Mouse (Mus musculus) limb, embryonic 12.5 days (tissue): ENCODE results near the gene Nepro. TPM values are rescaled to one million over a fixed set of nuclear protein-coding genes. Genes with fewer than 3 reads are reported as not detected.

Experiments used
- ATAC-seq: fragments of 200-750 bp; cut with Nextera tagmentation; 2 replicates; pipeline ENCODE4 v1.8.0; 2017; ENCODE audit warnings: low read depth, moderate TSS enrichment; ENCODE audit not compliant: insufficient number of reproducible peaks, insufficient read depth, low FRiP score, low TSS enrichment
- H3K27ac ChIP-seq: fragments of 300-500 bp; sonication (generic); 2 replicates; pipeline ENCODE4 v1.5.1; 2016; ENCODE audit warnings: mild to moderate bottlenecking, moderate library complexity
- H3K27me3 ChIP-seq: fragments of 300-500 bp; sonication (generic); 2 replicates; pipeline ENCODE4 v1.6.1; 2016; ENCODE audit warnings: mild to moderate bottlenecking, moderate library complexity
- H3K36me3 ChIP-seq: fragments of 300-500 bp; sonication (generic); 2 replicates; pipeline ENCODE4 v1.6.1; 2016; ENCODE audit warnings: mild to moderate bottlenecking, moderate library complexity
- H3K4me1 ChIP-seq: fragments of 300-500 bp; sonication (generic); replicated peaks from 2 replicates; pipeline ENCODE4 v1.6.1; 2016
- H3K4me2 ChIP-seq: fragments of 300-500 bp; sonication (generic); 2 replicates; pipeline ENCODE4 v1.6.1; 2016; ENCODE audit warnings: mild to moderate bottlenecking, moderate library complexity
- H3K4me3 ChIP-seq: fragments of 300-500 bp; sonication (generic); replicated peaks from 2 replicates; pipeline ENCODE4 v1.5.1; 2016; ENCODE audit warnings: mild to moderate bottlenecking
- H3K9ac ChIP-seq: fragments of 300-500 bp; sonication (generic); replicated peaks from 2 replicates; pipeline ENCODE4 v1.6.1; 2016; ENCODE audit warnings: mild to moderate bottlenecking, moderate library complexity
- H3K9me3 ChIP-seq: fragments of 300-500 bp; sonication (generic); 2 replicates; pipeline ENCODE4 v1.6.1; 2016; ENCODE audit warnings: mild to moderate bottlenecking, moderate library complexity
- WGBS: fragments of 180-500 bp; shearing (Covaris S2); methylation state at CpG from one replicate; pipeline ENCODE4 v1.1.7; 2016; 5-methylcytosine and 5-hydroxymethylcytosine counted together
- polyA plus RNA-seq: library from polyadenylated mRNA; unstranded; fragments of >200 nt; fragmentation: Nextera tagmentation; extraction: Ambion mirVana; gene quantifications from 2 replicates; pipeline ENCODE4 v1.2.1, GENCODE M21; 2016

Gene Nepro
- polyA plus RNA-seq, 1 experiment from 2014 or later, result 12.8 TPM

GRCm38 (mm10) chr16:44772577-44772976 is 48.5 kb downstream of the Nepro start:
- Histone ChIP-seq H3K27me3 (no peaks in the 10 kb centered on the region), H3K4me2 (no peak overlapping the region), H3K9me3 (no peaks in the 10 kb centered on the region), H3K27ac (no peak overlapping the region), H3K9ac (no peak overlapping the region), H3K36me3 (no peaks in the 10 kb centered on the region), H3K4me1 (no peaks in the 10 kb centered on the region), H3K4me3 (no peak overlapping the region)
- ATAC-seq, result no peak
- 73% methylated on average over 6 of the region's 6 CpGs for WGBS

GRCm38 (mm10) chr16:44773673-44774072 is 49.6 kb downstream of the Nepro start:
- WGBS, result 83% methylated on average over 3 of the region's 3 CpGs

GRCm38 (mm10) chr16:44774201-44774600 is 50.1 kb downstream of the Nepro start:
- 85% methylated on average over 6 of the region's 6 CpGs for WGBS
- Histone ChIP-seq H3K27me3 (no peaks in the 10 kb centered on the region), H3K9ac (no peak overlapping the region), H3K27ac (no peak overlapping the region), H3K4me1 (no peaks in the 10 kb centered on the region; the same call in 1 of the 2 replicates), H3K4me2 (no peak overlapping the region), H3K9me3 (no peaks in the 10 kb centered on the region), H3K4me3 (no peak overlapping the region), H3K36me3 (no peaks in the 10 kb centered on the region)
- ATAC-seq, result no peak

More at GRCm38 (mm10) chr16:44773673-44774072, 49.6 kb downstream of the Nepro start:
- Histone ChIP-seq H3K27ac (no peak overlapping the region), H3K9me3 (no peaks in the 10 kb centered on the region), H3K9ac (no peak overlapping the region), H3K36me3 (no peaks in the 10 kb centered on the region), H3K4me2 (no peak overlapping the region), H3K4me3 (no peak overlapping the region), H3K27me3 (no peaks in the 10 kb centered on the region), H3K4me1 (no peaks in the 10 kb centered on the region; the same call in 1 of the 2 replicates)
- no peak for ATAC-seq

DNA sequence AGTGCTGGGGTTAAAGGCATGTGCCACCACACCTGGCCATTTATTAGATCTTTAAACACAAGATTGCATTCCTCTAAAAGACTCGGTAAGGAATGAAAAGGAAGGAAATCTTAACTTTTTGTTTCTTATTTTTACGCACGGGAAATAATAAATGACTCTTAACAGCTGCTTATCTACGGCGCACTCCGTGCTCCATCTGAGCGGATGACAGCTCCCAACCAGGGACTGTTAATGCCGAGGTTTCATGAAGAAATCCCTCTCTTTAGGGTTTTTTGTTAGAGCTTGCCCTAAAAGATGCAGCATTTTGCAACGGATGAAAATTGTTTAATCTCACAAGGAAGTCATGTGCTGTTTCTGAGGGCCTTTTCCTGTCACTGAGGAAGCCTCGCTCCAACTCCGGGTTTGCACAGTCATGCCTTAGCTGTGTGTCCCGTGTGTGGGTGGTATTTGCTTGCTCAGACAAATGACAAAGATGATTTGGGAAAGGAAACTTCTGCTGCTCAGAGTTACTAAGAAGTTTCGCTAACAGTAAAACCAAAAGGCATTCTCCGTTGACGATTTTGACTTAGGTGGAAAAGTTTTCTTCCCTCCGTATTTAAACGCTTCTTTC is 54.5 kb downstream of the Nepro start:
- H3K4me2 ChIP-seq, result no peak overlapping the region
- no peak overlapping the region for H3K4me3 ChIP-seq
- no peaks in the 10 kb centered on the region for H3K36me3 ChIP-seq
- no peak overlapping the region for H3K9ac ChIP-seq
- no peaks in the 10 kb centered on the region; the same call in 1 of the 2 replicates for H3K4me1 ChIP-seq
- H3K27ac ChIP-seq, result no peak overlapping the region
- no peaks in the 10 kb centered on the region for H3K9me3 ChIP-seq
- no peaks in the 10 kb centered on the region for H3K27me3 ChIP-seq
- WGBS, result 74% methylated on average over 17 of the region's 17 CpGs
- ATAC-seq, result no peak

GRCm38 (mm10) chr16:44779494-44779893 is 55.4 kb downstream of the Nepro start:
- Histone ChIP-seq H3K4me2 (no peak overlapping the region), H3K4me1 (no peaks in the 10 kb centered on the region; the same call in 1 of the 2 replicates), H3K4me3 (no peak overlapping the region), H3K36me3 (no peaks in the 10 kb centered on the region), H3K9ac (no peak overlapping the region), H3K9me3 (no peaks in the 10 kb centered on the region), H3K27me3 (no peaks in the 10 kb centered on the region), H3K27ac (no peak overlapping the region)
- 92% methylated on average over 5 of the region's 5 CpGs for WGBS
- no peak for ATAC-seq

- no peaks in the 10 kb centered on the region for H3K27me3 ChIP-seq
- ATAC-seq, result no peak
- no peaks in the 10 kb centered on the region for H3K9me3 ChIP-seq
- no peak overlapping the region for H3K4me2 ChIP-seq
- no peak overlapping the region for H3K4me3 ChIP-seq
- H3K27ac ChIP-seq, result no peak overlapping the region
- WGBS, result 66% methylated on average over 4 of the region's 4 CpGs
- no peaks in the 10 kb centered on the region; the same call in 1 of the 2 replicates for H3K4me1 ChIP-seq
- no peaks in the 10 kb centered on the region for H3K36me3 ChIP-seq
- no peak overlapping the region for H3K9ac ChIP-seq
These were observed 56.6 kb downstream of the Nepro start for GRCm38 (mm10) chr16:44780751-44781150.

Other genes with a start within 250 kb of the Nepro start
- gene Boc, start 165.4 kb upstream of the Nepro start, polyA plus RNA-seq, result 43.1 and 50.8 TPM in 2 replicates
- 29.0 and 30.2 TPM in 2 replicates for gene Gtpbp8, start 22.1 kb downstream of the Nepro start, polyA plus RNA-seq
- 0.22 and 0.43 TPM in 2 replicates for gene Cd200r1, start 41.4 kb downstream of the Nepro start, polyA plus RNA-seq
- gene Cd200r4, start 87.4 kb downstream of the Nepro start, polyA plus RNA-seq, result not detected in 2 replicates
- gene Cd200r2, start 142.8 kb downstream of the Nepro start, polyA plus RNA-seq, result not detected in 2 replicates
- gene Cd200r3, start 219.4 kb downstream of the Nepro start, polyA plus RNA-seq, result not detected in 2 replicates